Mouse (Mus musculus) adrenal gland (tissue): ENCODE measurements around the gene Mettl17.

Experiments
- intact Hi-C: fragments of 180-260 bp; cut with DNase I; formaldehyde crosslinking; loops from one replicate; pipeline ENCODE4 v1.15.1; 2025

The Mettl17 gene

GRCm38 (mm10) chr14:51896019-51896418 is 11.4 kb downstream of the Mettl17 start:
- intact Hi-C loops: no loop called here

DNA sequence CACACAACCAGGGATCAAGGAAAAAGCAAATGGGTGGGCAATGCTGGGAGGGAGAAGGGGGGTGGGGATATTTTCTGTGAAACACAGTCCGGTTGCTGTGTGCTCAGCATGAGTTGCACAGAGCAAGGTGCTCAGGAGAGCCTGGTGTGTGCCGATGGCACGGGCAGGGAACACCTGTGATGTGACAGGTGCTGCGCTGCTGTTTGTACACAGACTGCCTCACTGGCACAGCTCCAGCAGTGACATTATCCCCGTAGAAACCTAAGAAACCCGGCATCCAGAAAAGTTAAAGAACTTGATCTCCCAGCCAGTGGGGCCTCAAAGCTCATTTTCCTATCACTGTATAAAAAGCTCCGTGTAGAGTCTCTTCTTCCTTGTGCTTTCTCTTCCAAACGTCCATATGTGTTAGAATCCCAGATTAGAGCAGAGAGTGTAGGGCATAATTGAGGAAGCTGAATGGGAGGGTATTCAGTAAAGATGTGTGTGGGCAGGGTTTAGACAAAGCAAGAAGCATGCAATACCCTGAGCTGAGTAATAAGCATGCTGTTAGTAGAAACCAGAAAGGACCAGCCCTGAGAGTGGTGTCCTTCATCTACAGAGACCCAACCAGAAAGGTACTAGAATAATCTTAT is 12.0 kb downstream of the Mettl17 start:
- intact Hi-C loops: no loop called here

DNA sequence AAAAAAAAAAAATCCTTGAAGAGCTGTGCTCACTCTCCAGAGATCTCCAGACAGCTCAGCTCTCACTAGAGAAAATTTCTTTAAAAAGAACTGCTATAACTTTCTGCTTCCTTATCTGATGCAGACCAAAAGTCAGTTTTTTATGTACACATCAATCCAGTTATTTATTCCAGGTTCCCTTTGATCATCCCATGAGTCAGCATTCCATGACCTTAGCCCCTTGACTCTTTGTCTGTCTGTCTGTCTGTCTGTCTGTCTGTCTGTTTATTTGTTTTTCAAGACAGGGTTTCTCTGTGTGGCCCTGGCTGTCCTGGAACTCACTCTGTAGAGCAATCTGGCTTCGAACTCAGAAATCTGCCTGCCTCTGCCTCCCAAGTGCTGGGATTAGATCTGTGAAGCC is 14.7 kb downstream of the Mettl17 start:
- intact Hi-C loops: no loop called here

DNA sequence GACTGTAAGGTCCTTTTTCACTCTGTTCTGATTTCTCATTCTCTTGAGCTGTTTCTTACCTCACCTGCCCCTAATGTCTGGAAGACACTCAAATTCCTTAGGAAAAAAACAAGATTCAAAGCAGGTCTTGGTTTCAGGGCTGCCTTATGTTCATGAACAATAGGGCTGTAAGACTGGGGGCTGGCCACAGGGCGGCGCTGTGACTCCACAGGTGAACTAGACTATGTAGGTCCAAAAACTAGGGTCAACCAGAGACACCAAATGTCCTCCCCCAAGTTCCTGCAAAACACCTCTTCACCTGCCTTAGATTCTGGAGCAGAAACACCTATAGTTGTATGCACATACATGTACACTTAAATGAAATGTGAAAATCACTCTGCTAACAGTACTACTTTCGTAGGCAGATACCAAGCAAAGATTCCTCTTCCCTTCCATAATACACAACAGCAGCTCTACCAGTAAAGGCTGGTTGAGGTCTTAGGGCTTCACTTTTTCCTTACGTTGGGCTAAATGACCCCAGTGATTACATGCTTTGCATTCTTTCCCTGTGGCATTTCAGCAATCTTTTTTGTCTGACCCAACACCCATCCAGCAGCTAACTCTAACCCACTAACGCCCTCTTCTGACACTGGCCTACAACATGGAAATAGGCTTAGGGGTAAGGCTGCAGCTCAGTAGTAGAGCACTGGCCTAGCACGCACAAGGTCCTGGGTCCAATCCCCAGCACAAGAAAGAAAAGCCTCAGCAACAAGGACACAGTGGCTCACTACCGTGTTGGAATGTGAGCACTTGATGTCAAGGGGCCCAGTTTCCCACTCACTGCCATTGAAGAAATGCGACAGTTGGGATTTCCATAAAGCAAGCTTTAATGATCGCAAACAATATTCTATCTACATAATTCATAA is 18.4 kb downstream of the Mettl17 start:
- intact Hi-C loops: loop anchor here (2.0 kb wide), 1 partner anchor 28 kb away; no protein-coding TSS in a partner anchor

- intact Hi-C loops: loop anchor here (2.0 kb wide), 1 partner anchor 27 kb away; no protein-coding TSS in a partner anchor
Observed at GRCm38 (mm10) chr14:51903782-51904181, 19.1 kb downstream of the Mettl17 start.

GRCm38 (mm10) chr14:51904706-51905105 is 20.1 kb downstream of the Mettl17 start:
- intact Hi-C loops: loop anchor here (5.0 kb wide), 1 partner anchor 103 kb away; no protein-coding TSS in a partner anchor

- intact Hi-C loops: loop anchor here (2.0 to 5.0 kb wide), 2 partner anchors 19 to 101 kb away; no protein-coding TSS in a partner anchor
Observed at GRCm38 (mm10) chr14:51906102-51906501, 21.5 kb downstream of the Mettl17 start.

DNA sequence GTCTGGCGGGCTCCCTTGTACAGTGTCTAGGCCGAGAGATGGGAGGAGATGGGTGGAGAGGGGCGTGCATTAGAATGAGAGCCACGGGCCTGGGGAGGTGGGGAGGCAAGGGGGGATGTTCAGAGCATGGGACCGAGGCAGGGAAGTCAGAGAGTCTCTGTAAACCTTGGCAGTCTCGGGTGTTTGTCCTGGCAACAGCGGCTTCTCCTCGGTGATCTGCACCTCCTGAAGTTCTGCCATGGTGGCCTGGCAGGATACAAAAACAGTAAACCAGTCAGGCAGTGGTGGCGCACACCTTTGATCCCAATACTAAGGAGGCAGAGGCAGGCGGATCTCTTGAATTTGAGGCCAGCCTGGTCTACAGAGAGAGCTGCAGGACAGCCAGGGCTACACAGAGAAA is 26.7 kb downstream of the Mettl17 start:
- intact Hi-C loops: no loop called here

DNA sequence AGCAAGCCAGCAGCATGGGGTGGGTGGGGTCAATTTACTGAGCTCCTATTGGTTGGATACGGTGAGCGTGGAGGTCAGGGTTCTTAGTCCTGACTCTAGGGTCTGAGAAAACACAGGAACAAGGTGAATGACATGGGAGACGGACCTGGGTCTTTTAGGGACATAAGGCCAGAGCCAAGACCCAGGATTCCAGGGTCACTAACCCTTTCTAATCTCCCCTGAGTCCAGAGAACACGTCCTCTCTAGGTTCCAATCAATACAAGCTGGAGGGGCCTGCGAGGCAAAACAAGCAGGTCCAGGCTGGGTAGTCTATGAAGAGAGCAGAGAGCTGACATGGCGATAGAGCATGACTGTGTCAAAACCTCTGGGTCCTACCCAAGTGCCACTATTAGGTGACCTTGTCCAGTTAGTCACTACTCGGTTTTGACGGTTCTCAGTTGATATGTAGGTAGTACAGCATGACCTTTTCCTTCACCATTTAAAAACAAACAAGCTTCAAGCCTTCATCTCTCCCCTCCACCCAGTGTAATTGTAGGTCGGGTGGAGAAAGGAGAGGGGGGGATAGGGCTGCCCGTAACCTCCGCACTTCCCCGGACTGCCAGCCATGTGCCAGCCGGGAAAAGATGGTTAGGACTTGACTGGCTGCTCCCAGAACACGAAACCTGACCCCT is 27.9 kb downstream of the Mettl17 start:
- intact Hi-C loops: no loop called here

DNA sequence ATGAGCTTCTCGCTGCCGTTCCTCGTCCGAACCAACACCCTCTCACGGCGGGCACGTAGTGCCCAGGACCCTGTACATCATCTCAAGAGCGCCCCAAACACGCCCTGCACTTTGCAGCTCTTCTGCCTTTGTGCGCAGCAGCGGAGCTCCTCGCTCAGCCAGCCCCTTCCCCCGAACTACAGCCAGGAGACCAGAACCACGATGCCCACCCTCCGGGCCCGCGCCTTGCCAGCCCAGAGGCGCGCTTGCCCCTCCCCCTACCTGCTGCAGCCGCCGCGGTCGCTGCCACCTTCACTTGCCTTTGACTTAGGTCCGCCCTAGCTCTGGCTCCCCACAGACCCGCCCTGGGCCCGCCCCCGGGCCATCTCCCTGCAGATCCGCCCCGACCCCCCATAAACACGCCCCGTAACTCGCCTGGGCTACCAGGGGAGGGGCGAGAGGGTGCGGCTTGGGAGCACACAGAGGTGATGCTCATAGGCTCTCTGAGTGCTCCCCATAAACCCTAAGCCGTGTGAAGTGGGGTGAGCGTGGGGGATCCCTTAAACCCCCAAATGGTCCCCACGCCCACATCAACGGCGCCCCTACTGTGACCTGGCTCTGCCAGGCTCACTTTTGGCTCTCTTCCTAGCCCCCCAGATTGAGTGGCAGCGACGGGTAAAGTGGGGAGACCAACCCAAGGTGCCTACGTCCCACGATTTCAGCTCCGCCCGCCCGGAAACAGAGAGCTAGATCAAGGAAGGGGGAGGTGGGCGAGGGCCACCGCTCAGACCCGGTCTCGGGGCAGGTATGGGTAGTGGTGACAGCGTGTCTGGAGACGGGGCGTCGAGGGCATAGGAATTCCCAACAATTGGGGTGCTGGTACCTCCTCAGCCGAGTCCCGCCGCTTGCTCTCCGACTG is 28.7 kb downstream of the Mettl17 start:
- intact Hi-C loops: no loop called here

DNA sequence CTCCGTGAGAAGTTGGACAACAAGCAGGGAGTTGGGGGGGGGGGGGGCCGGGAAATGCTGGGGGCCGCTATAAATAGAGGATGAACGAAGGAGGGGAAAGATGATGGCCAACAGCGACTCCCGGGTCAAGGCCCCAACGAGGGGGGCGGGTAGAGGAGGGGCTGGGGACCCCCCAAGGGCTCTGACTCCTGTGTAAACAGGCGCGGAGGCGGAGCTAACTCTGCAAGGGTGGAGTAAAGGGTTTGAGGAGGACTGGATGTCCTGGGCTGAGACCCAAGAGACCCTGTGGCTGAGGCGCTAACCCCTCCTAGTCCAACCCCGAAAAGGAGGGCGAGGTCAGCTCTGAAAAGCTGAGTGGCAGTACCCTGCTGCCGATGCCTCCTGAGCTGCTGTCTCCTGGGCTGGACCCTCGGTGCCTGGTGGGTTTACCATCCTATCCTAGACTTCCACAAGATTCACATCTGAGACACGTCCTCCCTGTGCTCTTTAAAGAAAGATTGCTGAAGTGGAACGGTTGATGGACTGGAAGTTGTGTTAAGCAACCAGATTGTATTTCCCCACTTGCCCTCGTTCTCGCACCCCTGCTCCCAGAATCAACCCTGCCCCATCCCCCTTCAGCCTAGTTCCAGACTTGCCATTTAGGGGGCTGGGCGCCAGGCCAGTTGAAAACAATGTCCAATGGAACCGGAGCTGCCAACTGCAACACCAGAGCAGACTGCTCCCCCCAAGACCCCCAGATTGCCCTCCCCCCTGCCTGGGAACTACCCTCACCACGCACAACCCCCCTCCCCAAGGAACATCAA is 29.5 kb downstream of the Mettl17 start, which contains the start of gene Ndrg2:
Gene Ndrg2 (minus strand): TSS at position 199 of the 803 bp plus-strand sequence.
- intact Hi-C loops: no loop called here

- intact Hi-C loops: no loop called here
Observed at GRCm38 (mm10) chr14:51915030-51915429, 30.4 kb downstream of the Mettl17 start.

DNA sequence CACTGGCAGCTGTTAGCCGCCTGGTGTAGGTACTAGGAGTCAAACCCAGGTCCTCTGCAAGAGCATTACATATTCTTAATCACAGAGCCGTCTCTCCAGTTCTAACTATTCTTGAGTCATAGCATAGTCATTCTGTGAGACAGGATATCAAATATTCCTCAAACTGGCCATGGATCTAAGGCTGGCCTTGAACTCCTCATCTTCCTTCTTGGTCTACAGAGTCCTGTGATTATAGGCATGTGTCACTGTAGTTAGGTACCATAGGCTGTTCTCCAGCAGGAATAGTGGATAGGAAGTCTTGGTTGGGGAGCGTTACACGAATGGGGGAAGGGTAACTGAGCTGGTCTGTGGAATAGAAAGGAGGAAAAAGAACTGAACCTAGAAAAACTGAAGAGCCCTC is 31.9 kb downstream of the Mettl17 start:
- intact Hi-C loops: no loop called here

GRCm38 (mm10) chr14:51918125-51918524 is 33.5 kb downstream of the Mettl17 start, which contains the start of gene Tppp2:
TSS of gene Tppp2 (plus strand) at chr14:51918425.
- intact Hi-C loops: no loop called here

DNA sequence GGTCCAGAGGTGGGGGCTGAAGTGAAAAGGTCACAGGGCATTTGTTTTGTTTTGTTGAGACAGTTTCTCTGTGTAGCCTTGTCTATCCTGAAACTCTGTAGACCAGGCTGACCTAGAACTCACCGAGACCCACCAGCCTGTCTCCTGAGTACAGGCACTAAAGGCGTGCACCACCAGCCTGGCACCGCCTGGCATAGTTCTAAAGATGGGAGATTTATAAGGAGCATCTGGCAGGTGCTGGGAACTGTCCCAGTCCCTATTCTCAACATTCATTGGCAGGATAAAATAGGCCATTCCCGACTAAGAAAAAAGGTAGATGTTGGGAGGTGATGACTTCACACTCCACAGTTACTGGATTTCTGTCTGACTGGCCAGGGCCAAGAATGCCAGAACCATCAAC is 34.3 kb downstream of the Mettl17 start:
- intact Hi-C loops: no loop called here

GRCm38 (mm10) chr14:51921759-51922570 is 37.3 kb downstream of the Mettl17 start:
- intact Hi-C loops: no loop called here

DNA sequence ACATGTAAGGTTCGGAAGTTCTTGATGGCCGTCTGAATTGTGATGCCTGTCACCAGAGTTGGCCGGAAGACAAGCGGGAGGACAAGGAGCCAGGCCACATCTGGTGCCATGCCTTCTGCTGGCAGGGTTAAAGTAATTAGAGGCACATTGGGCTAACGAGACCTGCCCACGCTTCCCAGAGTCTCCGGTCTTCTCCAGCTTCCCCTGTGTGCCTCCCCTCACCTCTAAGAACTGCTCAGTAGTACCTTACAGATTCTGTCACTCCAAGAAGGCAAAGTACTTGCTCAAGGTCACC is 37.9 kb downstream of the Mettl17 start, which contains the start of gene Rnase13:
Gene Rnase13 (minus strand): TSS at position 203 of the 295 bp plus-strand sequence.
- intact Hi-C loops: no loop called here

DNA sequence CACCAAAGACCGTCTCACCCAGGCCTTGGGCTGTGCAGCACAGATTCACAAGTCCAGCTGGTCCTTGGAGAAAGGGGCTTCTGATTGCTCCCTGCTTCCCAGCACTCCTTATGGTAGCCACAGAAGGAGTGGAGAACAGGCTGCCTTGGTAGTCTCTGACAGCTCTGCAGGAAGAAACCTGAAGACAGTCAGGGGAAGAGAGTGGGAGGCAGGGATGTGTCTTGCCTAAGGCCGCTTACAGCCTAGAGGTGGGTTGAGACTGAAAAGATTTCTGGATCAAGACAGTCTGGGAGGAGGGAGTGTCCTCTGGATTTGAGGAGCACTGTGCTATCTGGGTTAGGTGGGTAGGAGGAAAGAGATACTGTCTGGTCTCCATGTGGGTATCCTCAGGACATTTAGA is 38.3 kb downstream of the Mettl17 start:
- intact Hi-C loops: no loop called here

DNA sequence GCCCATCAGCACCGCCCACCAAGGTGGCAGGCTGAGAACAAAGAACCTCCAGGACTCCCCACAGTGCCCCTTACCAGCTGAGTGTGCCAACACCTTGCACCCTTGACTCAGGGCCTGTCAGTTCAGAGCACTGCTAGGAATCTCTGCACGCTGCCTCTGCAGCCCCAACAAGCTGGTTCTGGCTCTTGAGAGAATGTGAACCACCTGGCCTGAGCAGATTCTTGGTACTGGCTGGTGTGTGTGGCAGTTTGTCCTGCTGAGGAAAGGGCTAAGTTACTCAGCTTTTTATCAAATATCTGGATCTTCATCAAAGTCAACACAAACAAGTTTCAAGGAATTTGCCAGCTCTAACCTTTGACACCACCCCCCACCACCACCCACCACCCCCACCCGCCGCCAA is 38.9 kb downstream of the Mettl17 start:
- intact Hi-C loops: no loop called here
